Mouse (Mus musculus) urinary bladder, postnatal 0 days (tissue): ENCODE measurements around the gene Ercc5. TPM values are rescaled to one million over a fixed set of nuclear protein-coding genes. Genes with fewer than 3 reads are reported as not detected.

Experiments used
- polyA plus RNA-seq: library from polyadenylated mRNA; unstranded; fragments of >200 nt; fragmentation: Nextera tagmentation; extraction: Ambion mirVana; gene quantifications from 2 replicates; pipeline ENCODE4 v1.2.1, GENCODE M21; 2015

Ercc5 gene
- polyA plus RNA-seq: 12.5 and 13.0 TPM in 2 replicates

DNA sequence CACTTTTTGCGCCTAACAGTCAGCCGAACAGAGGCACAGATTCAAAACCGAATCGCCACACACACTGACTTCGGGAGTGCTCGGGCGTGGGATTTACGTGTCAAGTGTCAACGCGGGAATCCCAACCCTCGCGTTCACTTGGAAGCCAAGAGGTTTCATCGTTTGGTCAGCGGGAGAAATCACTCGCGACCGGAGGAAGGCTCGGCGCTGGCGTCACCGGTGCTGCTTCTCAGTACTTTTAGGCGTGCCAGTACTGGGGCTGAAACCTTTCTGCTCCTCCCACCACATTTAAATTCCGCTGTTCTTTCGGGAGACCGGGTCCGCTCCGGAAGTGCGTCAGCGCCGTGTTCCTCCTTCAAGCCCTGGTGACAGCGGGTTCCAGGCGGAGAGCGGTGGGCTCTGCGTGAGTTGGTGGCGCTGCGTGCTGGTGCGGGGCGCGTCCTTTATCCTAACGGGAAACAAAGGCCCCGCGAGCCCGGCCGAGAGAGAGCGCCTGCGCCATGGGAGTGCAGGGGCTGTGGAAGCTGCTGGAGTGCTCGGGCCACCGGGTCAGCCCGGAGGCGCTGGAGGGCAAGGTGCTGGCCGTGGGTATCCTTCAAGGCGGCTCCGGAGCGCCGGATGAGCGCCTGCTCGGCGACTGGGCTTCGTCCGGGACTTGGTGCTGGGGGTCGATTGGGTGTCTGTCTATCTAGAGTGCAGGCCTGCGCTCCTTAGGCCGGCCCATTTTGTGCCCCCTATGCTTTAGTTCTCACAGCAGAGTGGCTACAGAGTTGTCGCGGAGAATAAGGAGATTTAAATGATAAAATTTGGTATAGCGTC is at the start of gene Ercc5:
TSS of gene Ercc5 (plus strand) at position 182 of the 819 bp plus-strand sequence.

DNA sequence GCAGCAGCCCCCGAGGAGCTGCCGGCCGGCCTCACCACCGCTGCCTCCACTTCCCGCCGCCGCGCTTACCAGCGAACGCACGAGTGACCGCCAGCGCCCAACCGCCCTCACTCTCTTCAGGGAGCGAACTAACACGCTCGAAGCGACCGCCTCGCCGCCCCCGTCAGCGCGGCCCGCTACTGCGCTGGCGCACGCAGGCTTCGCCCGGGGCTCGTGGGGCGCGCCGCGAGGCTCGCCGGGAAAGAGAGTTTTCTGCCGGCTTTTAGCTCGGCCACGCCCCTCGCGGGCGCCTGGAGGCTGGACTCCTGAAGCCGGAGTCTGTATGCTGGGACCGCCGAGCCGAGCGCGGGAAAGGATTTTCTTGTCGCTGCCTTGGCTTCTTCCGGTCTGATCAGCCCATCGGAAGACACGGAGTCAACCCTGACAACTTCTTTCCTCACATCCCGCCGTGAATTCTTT is 45.3 kb upstream of the Ercc5 start, which contains the start of gene Tex30:
TSS of gene Tex30 (minus strand) at position 183 of the 459 bp plus-strand sequence.

DNA sequence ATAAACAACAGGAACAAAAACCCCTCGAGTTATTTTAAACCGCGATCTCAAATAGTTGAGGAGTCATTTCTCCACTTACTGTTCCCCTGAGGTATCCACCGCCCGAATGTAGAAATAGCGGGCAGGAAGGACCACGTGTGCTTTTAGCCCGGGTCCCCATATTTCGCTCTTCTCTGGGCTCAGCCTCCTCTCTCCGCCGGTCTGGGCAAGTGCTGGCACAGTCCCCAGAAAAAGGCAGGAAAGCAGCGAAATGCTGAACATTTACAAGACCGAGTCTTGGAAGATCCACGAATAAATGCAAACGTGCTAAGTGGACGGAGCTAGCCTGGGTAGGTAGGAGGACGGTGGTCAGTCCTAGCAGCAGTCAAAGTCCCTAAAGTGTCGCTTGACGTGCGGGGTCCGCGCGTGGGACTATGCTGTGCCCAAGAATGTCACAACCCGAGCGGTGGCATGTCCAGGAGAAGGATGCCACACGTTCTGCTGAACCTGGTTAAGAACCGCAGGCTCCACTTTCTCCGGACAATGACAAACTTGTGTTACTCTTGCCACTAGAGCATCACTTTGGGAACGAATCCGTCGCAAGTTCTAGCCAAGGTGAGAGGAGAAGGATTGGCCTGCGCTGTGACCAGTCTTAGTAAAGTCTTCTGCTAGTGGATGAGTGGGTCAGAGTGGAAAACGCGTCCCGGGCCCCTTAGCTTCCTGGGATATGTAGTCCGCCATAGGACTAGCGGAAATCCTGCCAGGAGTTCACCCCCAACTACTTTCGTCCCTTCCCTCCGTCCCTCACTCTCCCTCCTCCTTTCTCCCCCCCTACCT is 29.1 kb upstream of the Ercc5 start, which contains the start of the genes Kdelc1 and Bivm:
TSS of gene Kdelc1 (minus strand) at position 570 of the 816 bp plus-strand sequence.
TSS of gene Bivm (plus strand) at position 719 of the 816 bp plus-strand sequence.

DNA sequence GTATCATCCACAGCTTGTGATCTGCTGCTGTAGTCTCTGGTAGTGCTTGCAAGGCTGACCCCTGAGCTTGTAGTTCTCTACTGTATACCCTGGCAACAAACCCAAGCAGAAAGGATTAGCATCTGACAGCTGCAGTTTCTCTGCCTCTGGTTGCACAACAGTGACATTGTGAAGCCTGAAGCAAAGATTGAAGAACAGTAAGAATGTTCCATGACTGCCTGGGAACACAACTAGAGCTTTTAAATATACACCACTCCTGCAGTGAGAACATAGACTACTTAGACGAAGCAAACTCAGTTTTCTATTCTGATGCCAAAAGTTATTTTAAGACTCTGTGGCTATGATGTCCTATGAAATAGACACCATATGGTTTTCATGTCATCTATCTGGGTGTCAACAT is 71.3 kb downstream of the Ercc5 start, which contains the start of gene Mettl21e:
TSS of gene Mettl21e (minus strand) at position 86 of the 400 bp plus-strand sequence.

Other genes with a start within 250 kb of the Ercc5 start
- 29.4 and 37.0 TPM in 2 replicates for gene Tpp2, start 214.1 kb upstream of the Ercc5 start, polyA plus RNA-seq
- 0.21 and 0.28 TPM in 2 replicates for gene Mettl21c, start 127.7 kb upstream of the Ercc5 start, polyA plus RNA-seq
- gene Gm8251, start 85.8 kb upstream of the Ercc5 start, polyA plus RNA-seq: not detected in 2 replicates
- gene Tex30, start 45.3 kb upstream of the Ercc5 start, polyA plus RNA-seq: 27.0 and 33.0 TPM in 2 replicates
- gene Kdelc1, start 28.9 kb upstream of the Ercc5 start, polyA plus RNA-seq: 23.7 and 25.8 TPM in 2 replicates
- 6.4 and 8.4 TPM in 2 replicates for gene Bivm, start 28.8 kb upstream of the Ercc5 start, polyA plus RNA-seq
- 0.17 TPM in 1 of 2 replicates, not detected in the other for gene Mettl21e, start 71.2 kb downstream of the Ercc5 start, polyA plus RNA-seq